Mouse (Mus musculus): ENCODE results near the gene Gm9767.
A peak's percentile ranks its signal among the peaks of the same experiment; 100 is the strongest.

Gene Gm9767

DNA sequence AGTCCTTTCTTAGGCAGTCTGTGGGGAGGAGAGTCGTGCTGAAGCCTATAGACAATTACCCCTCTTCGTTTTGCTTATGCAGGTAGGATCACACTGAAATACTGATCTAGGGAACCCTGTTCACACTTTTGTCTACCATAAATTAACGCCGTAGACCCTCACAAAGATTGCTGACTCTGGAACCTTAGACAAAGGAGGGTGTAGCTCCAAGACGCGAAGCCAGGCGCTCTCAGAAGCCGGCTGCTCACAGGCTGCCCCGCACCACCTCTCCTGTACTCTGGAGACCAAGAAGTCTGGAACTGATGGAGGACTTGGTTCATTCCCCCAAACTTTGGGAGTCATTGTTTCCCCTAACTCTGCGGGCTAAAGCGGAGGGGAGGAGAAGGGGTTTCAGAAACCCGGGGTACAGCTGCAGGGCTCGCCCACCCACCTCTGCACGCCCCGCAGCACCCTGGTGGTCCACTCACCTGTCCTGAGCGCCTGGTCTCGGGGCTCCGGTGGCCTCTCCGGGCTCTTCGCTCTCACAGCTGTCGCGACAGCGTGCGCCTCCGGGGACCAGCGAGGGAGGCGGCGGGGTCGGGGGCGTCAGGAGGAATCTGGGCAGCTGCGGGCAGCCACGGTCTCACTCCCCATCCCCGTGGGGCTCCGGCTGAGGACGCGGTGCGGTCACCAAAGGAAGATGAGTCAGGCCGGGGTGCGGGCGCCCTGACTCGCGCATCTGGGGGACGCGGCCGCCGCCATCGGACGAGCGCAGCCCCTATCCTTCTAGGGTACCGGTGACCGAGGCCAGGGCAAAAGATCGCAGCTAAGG is at the start of gene Gm9767:
Gene Gm9767 (plus strand): TSS at position 585 of the 811 bp plus-strand sequence.
- peak; percentile 32 for DNase-seq (ENCODE audit: low read depth)

DNA sequence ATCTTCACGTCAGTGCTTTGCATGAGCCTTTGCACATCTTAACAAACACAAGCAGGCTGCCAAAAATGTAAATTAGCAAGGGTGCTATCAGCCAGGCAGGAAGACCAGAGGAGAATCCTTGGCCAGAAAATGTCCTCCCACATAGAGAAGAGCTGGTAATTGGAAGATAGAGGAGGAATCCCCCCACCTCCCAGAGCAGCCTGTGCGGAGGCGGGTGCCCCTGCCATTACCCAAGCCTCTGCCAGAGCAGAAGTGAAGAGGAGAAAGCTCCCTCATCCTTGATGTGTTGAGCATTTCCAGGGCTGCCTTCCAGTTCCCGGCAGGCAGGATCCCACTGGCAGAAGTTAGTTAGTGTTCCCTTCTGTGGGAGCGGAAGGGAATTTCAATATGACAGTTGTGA is 43.1 kb upstream of the Gm9767 start:
- no peak for DNase-seq (ENCODE audit: low read depth)

DNA sequence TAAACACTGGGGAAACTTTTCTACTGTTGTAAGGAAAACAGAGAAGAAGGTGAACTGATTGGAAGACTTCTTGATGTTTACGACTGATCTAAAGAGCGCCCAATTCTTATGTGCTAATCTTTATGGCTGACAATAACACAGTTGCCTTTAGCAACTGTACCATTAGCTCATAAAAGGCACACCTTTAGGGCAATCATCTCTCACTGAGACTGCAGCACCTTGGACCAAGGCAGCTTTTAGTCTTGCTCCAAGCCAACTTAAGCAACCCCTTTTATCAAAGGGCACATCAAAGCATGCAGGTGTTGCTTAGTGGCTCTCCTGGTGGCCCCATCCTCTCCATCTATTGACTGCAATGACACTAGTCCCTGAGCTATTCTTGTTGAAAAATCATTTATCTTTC is 26.9 kb upstream of the Gm9767 start:
- no peak for DNase-seq (ENCODE audit: low read depth)

DNA sequence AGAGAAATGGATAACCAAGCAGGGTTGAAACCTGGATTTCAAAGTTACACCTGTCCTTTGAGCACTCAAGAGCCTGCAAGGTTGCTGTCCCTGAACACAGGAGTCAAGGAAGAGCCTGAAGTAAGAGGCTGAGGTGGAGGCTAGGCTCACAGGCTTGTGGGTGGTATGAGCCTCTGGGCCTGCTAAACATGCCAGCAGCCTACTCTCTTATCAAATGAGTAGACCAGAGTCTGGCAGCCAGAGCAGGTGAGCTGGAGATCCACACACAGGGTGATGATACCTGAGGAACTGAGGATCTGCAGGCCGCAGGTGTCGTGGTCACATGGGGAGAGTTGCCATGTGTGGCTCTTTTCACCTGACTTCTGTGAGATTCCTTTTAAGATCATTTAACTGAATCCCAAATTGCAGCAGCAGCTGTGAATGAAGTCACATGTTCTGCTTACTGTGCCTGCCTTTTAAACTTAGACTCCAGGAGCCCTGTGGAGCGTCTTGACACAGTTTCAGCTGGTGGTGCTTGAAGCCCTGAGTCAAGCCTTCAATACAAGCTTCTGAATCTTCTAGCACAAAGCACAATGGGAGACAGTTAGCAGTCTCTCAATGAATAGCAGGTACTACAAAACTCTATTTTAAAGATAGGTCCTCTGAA is 18.3 kb upstream of the Gm9767 start:
- no peak for DNase-seq (ENCODE audit: low read depth)

DNA sequence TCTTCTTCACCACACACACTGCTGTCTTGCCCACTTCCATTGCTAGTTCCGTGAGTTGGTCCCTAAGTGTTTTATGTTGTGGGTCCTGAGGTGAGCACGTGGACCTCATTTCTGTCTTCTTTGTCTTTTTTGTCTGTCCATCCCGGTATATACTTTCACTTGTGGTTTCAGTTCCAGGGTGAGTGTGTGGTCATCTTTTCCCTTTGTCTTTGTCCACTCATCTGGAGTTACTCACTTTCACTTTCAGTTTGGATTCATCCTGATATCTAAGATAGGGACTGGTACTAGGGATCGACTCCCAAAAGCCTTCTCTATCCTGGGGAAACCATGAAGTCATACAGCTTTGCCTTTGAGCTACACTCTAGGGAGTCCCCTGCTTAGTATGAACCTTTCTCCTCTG is 15.0 kb upstream of the Gm9767 start:
- peak; percentile 46 for DNase-seq (ENCODE audit: low read depth)

DNA sequence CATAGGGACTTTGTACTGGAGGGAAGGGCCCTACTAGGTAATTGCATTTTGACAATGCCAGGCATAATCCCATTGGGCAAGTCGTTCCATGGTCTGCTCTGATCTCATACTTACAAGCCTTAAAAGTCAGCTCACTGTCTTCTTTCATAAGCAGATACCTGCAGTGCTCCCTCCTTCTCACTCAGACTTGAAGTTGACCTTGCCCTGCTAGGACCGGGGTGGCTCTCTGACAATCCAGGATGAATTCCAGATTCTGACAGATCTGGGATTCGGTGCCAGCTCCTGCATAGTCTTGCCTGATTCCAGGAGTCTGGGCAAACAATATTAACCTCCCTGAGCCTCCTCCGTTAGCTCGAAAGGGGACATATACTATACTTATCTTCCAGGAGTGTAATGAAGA is 6.1 kb upstream of the Gm9767 start:
- no peak for DNase-seq (ENCODE audit: low read depth)

DNA sequence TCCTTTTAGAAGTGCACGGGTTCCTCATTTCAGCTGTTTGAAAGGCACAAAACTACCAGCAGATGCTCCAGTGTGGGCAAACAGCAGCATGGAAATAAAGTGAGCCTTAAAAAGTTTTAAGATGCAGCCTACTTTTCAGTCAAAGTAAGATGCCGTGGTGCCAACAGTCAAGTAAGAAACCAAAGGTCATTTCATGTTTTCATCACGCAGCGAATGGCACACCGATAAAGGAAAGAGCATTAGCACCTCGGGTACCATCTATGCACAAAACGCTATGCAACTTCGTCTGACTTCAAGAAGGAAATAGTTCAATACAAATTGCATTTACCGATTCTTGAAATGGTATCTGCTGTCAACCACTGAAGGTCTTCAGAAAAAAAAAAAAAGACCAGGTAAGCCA is 1.1 kb upstream of the Gm9767 start:
- DNase-seq (ENCODE audit: low read depth): no peak

DNA sequence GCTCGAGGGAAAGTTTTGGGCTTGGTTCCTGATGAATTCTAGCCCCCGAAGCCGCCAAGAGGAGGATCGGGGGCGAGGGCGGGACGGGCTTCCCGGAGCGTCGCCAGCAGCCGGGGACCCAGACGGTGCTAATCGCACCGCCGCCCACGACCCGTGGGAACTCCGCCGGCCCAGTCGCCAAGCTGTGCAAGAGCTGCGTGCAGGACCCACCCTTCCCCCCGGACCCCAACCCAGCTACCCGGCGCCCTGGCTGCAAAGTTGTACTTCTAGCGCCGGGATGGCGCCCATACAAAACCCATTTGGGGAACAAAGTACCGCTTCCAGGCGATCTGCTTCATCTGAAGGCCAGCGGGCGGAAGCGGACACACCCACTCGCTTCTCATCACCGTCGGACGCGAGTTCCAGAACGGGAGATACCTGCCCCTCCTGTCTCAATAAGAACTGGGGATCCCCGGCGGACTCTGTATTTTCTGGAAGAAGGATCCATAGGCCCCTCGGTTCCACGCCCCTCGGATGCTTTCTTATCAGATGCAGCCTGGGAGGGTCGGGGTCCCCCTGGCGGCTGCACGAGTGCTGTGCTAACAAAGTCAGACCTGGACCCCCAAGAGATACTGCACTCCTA is 577 bp downstream of the Gm9767 start, which contains the start of gene Tmem200a:
Gene Tmem200a (minus strand): TSS at position 532 of the 622 bp plus-strand sequence.
- DNase-seq (ENCODE audit: low read depth): peak; percentile 90

DNA sequence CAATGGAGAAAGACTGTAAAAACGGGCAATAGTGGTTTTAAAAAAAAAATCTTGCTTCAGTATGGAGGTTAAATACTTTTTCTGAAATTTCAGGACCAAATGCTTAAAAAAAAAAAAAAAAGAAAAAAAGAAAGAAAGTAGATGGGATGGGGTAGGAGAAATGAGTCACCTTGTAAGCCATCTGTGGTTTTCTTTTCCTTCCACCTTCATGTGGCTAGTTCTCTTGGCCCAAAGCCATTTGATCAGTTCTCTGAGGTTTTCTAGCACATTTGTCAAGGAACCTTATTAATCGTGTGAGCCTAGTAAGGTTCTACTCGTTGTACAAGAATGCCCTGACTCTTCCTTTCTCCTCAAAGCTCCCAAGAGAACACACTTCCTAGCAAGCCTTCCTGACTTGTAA is 1.6 kb downstream of the Gm9767 start:
- DNase-seq (ENCODE audit: low read depth): peak; percentile 48

- peak; percentile 66 for DNase-seq (ENCODE audit: low read depth)
Observed at GRCm38 (mm10) chr10:26082081-26082480, 4.0 kb downstream of the Gm9767 start.

- DNase-seq (ENCODE audit: low read depth): no peak
Observed at GRCm38 (mm10) chr10:26103330-26103982, 25.4 kb downstream of the Gm9767 start.

DNA sequence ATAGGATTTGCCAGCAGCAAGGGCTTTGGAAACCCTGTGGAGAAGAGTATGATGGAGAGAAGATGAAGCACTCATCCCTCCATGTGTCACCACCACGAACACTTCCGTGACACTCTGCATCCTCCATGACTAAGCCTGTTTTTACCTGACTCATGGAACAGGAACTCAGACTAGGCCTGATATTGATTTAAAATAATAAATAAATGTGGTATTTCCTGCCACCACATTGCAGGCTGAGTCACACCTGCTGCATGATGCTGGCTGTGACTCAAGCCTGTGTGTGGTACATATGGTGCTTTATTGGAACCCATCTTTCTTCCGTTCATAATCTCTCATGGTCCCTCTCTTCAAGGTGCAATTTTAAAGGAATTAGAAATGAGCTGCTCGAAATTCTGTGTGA is 36.4 kb downstream of the Gm9767 start:
- peak; percentile 79 for DNase-seq (ENCODE audit: low read depth)

DNA sequence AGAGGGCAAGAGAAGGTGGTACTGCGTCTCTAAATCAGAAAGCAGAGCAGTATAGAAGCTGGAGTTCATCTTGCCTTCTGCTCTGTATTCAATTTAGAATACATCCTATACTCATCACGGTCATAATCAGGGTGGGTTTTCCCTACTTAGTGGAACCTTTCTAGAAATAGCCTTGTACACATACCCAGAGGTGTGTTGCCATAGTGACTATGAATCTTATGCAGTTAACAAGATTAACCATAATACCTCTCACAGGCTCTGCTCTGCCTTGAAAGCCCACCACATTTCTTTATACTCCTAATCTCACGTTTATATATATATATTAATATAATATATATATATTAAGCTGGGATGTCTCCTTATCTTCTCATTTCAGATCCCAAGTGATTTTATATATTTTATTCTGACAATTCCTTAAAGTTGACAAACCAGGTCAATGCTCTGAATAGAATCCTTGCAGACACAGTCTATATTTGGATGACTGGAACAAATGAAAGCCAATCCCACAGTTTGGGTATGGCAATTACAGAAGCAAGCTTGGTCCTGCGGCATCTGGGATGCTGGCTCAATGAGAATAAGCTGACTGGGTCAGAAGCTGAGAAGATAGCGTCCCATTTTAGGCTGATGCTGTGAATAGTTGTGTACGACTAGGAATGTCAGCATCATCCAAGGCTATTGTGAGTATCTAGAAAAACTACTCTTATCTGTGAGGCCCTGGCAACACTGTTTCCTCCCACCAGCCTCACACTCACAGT is 41.2 kb downstream of the Gm9767 start:
- DNase-seq (ENCODE audit: low read depth): no peak

GRCm38 (mm10) chr10:26119822-26120183 is 41.7 kb downstream of the Gm9767 start:
- no peak for DNase-seq (ENCODE audit: low read depth)

Data from NIH3T3 (cell line).